Mouse (Mus musculus): ENCODE measurements around the gene Blnk. TPM values are rescaled to one million over a fixed set of nuclear protein-coding genes. Genes with fewer than 3 reads are reported as not detected.

The Blnk gene
- polyA plus RNA-seq, 1 experiment from 2014 or later = 2.2 TPM

Small RNA genes lying within 50 kb of the gene (microRNA-seq; reads per million reads assigned to microRNA genes)
- gene Mir8092 = not detected

Other genes with a start within 250 kb of the Blnk start
- 0.08 TPM in 1 of 2 replicates, not detected in the other for gene Cc2d2b, start 245.8 kb downstream of the Blnk start, polyA plus RNA-seq (2015; fragmentation: Nextera tagmentation; extraction: Ambion mirVana)
- 14.4 and 18.4 TPM in 2 replicates for gene Ccnj, start 163.3 kb downstream of the Blnk start, polyA plus RNA-seq (2015; fragmentation: Nextera tagmentation; extraction: Ambion mirVana)
- gene Zfp518a, start 99.8 kb downstream of the Blnk start, polyA plus RNA-seq (2015; fragmentation: Nextera tagmentation; extraction: Ambion mirVana) = 10.4 and 12.0 TPM in 2 replicates
- gene Dntt, start 34.7 kb upstream of the Blnk start, polyA plus RNA-seq (2015; fragmentation: Nextera tagmentation; extraction: Ambion mirVana) = not detected in 2 replicates
- gene Opalin, start 82.6 kb upstream of the Blnk start, polyA plus RNA-seq (2015; fragmentation: Nextera tagmentation; extraction: Ambion mirVana) = not detected in 2 replicates
- 0.28 and 0.30 TPM in 2 replicates for gene Tll2, start 212.3 kb upstream of the Blnk start, polyA plus RNA-seq (2015; fragmentation: Nextera tagmentation; extraction: Ambion mirVana)

All from embryonic facial prominence, embryonic 13.5 days (tissue).